ENCODE assay signal across 8 mouse cellular contexts in genomic region chr13:55513111-55513748, GRCm38 (mm10). TPM values are rescaled to one million over a fixed set of nuclear protein-coding genes. Genes with fewer than 3 reads are reported as not detected.
DNase-seq lines count a peak whose midpoint lies in the region; ATAC-seq lines count a peak whose summit lies in the region.

Pdlim7 (minus strand) TSS chr13:55513676.

- peaks cover 28% of the 10 kb centered on the region for H3K4me1 ChIP-seq in embryonic facial prominence, embryonic 12.5 days
- peaks cover 33% of the 10 kb centered on the region for H3K4me1 ChIP-seq in limb, embryonic 12.5 days (replicated peaks)
- peaks cover 23% of the 10 kb centered on the region for H3K4me1 ChIP-seq in midbrain, embryonic 14.5 days (ENCODE audit: control insufficient read depth, insufficient read depth, low read length)

- H3K4me3 ChIP-seq in embryonic facial prominence, embryonic 12.5 days = peak within 1 kb of the TSS; percentile 89
- H3K4me3 ChIP-seq in limb, embryonic 12.5 days (replicated peaks) = peak within 1 kb of the TSS; percentile 93
- peak within 1 kb of the TSS; percentile 77 for H3K4me3 ChIP-seq in midbrain, embryonic 14.5 days (replicated peaks; ENCODE audit: low read depth, low read length)

- no peaks in the 10 kb centered on the region for H3K9me3 ChIP-seq in embryonic facial prominence, embryonic 12.5 days
- H3K9me3 ChIP-seq in limb, embryonic 12.5 days = no peaks in the 10 kb centered on the region
- H3K9me3 ChIP-seq in midbrain, embryonic 14.5 days (ENCODE audit: control insufficient read depth, low read length) = no peaks in the 10 kb centered on the region

- peak; percentile 53 for ATAC-seq in embryonic facial prominence, embryonic 12.5 days (ENCODE audit: insufficient number of reproducible peaks, insufficient read depth, low FRiP score, low TSS enrichment)
- peak; percentile 50 for ATAC-seq in limb, embryonic 12.5 days (ENCODE audit: insufficient number of reproducible peaks, insufficient read depth, low FRiP score, low TSS enrichment, low read depth)
- peak; percentile 81 for ATAC-seq in midbrain, embryonic 14.5 days (ENCODE audit: low FRiP score, low TSS enrichment)

- peak within 1 kb of the TSS; percentile 66 for H3K4me2 ChIP-seq in embryonic facial prominence, embryonic 12.5 days (replicated peaks)
- peak within 1 kb of the TSS; percentile 93 for H3K4me2 ChIP-seq in limb, embryonic 12.5 days
- H3K4me2 ChIP-seq in midbrain, embryonic 14.5 days (ENCODE audit: low read length) = peak within 1 kb of the TSS; percentile 79

- peak within 1 kb of the TSS; percentile 87 for H3K9ac ChIP-seq in embryonic facial prominence, embryonic 12.5 days
- peak within 1 kb of the TSS; percentile 93 for H3K9ac ChIP-seq in limb, embryonic 12.5 days (replicated peaks)
- peak within 1 kb of the TSS; percentile 86 for H3K9ac ChIP-seq in midbrain, embryonic 14.5 days (replicated peaks; ENCODE audit: low read length)

- H3K27ac ChIP-seq in embryonic facial prominence, embryonic 12.5 days = peak within 1 kb of the TSS; percentile 88
- peak within 1 kb of the TSS; percentile 94 for H3K27ac ChIP-seq in limb, embryonic 12.5 days
- H3K27ac ChIP-seq in midbrain, embryonic 14.5 days (replicated peaks; ENCODE audit: low read depth, low read length) = peak within 1 kb of the TSS; percentile 79

- peak; percentile 88 for DNase-seq in 3T3-L1 (ENCODE audit: low read depth, low spot score)
- DNase-seq in adrenal gland, postnatal 36 days = peak; percentile 91 to 94
- DNase-seq in heart, adult 11 months = peak; percentile 99
- peak; percentile 95 for DNase-seq in kidney, adult 18-20 months
- DNase-seq in midbrain, embryonic 14.5 days = peak; percentile 91
- DNase-seq in spleen, adult 12 weeks (ENCODE audit: low spot score) = peak; percentile 83

- WGBS in embryonic facial prominence, embryonic 12.5 days = under 1% methylated on average over 55 of the region's 55 CpGs
- WGBS in limb, embryonic 12.5 days = under 1% methylated on average over 55 of the region's 55 CpGs
- WGBS in midbrain, embryonic 14.5 days = under 1% methylated on average over 55 of the region's 55 CpGs

- H3K27me3 ChIP-seq in embryonic facial prominence, embryonic 12.5 days = no peaks in the 10 kb centered on the region
- peaks cover 7% of the 10 kb centered on the region; the same call in 1 of the 2 replicates for H3K27me3 ChIP-seq in limb, embryonic 12.5 days
- H3K27me3 ChIP-seq in midbrain, embryonic 14.5 days (ENCODE audit: control insufficient read depth, insufficient read depth, low read length) = no peaks in the 10 kb centered on the region

- H3K36me3 ChIP-seq in embryonic facial prominence, embryonic 12.5 days = peaks cover 25% of the 10 kb centered on the region
- H3K36me3 ChIP-seq in limb, embryonic 12.5 days = peaks cover 27% of the 10 kb centered on the region
- H3K36me3 ChIP-seq in midbrain, embryonic 14.5 days (ENCODE audit: control insufficient read depth, insufficient read depth, low read length) = peaks cover 14% of the 10 kb centered on the region

RNA-seq across cellular contexts. Expression of gene Pdlim7, which starts in this region (rescaled TPM):
- total RNA-seq in adrenal gland, postnatal 36 days (2021) = 10 to 100 TPM; 15.2 to 23.9 TPM
- polyA plus RNA-seq in embryonic facial prominence, embryonic 12.5 days (2016; fragmentation: Nextera tagmentation; extraction: Ambion mirVana) = 172 and 182 TPM in 2 replicates
- 154 and 158 TPM in 2 replicates for polyA plus RNA-seq in limb, embryonic 12.5 days (2016; fragmentation: Nextera tagmentation; extraction: Ambion mirVana)
- 126 and 154 TPM in 2 replicates for polyA plus RNA-seq in midbrain, embryonic 14.5 days (2014; fragmentation: Nextera tagmentation; extraction: Ambion mirVana)

Comparison
In these comparisons a context has a peak if more than half of its experiments do, and no peak if none do; other contexts are left out.
1. Peak in every context shown above with its lines: DNase-seq, ATAC-seq, H3K4me3 ChIP-seq and H3K27ac ChIP-seq.